Mouse (Mus musculus) megakaryocyte progenitor cell, adult 5-6 weeks (primary cell): Measurements from ENCODE around the gene Rbm3. TPM values are rescaled to one million over a fixed set of nuclear protein-coding genes. Genes with fewer than 3 reads are reported as not detected.
"Not testable (repeated sequence)": the region's sequence is repeated elsewhere in the genome, so short reads cannot be mapped to it uniquely, and the experiment has no call there.

Experiments
- ATAC-seq: replicated peaks from 2 replicates; pipeline ENCODE4 v1.8.0; 2016; ENCODE audit warnings: mild to moderate bottlenecking, moderate TSS enrichment, inconsistent platforms; ENCODE audit not compliant: poor library complexity
- total RNA-seq, 2 experiments: library from RNA; stranded (forward) in 1 of 2; stranded (reverse) in 1 of 2; fragments of 157-497, 149-512 nt in 1 of 2; fragments of 200-1000 nt in 1 of 2; gene quantifications; 2 replicates each; pipeline versions ENCODE4 v1.2.3 to v1.2.4; 2015 to 2017

The Rbm3 gene
- total RNA-seq, 2 experiments from 2014 or later, result 1,002 to 1,340 TPM

GRCm38 (mm10) chrX:8132017-8132976 is 13.4 kb downstream of the Rbm3 start, which contains the start of gene Wdr13:
Gene Wdr13 (minus strand): TSS chrX:8132892.
- ATAC-seq, result peak; percentile 83

- no peak for ATAC-seq
These were observed 14.3 kb downstream of the Rbm3 start for GRCm38 (mm10) chrX:8131393-8131792.

GRCm38 (mm10) chrX:8125235-8125634 is 20.4 kb downstream of the Rbm3 start:
- peak; percentile 68 for ATAC-seq

- no peak for ATAC-seq
These were observed 21.7 kb downstream of the Rbm3 start for GRCm38 (mm10) chrX:8123821-8124470.

DNA sequence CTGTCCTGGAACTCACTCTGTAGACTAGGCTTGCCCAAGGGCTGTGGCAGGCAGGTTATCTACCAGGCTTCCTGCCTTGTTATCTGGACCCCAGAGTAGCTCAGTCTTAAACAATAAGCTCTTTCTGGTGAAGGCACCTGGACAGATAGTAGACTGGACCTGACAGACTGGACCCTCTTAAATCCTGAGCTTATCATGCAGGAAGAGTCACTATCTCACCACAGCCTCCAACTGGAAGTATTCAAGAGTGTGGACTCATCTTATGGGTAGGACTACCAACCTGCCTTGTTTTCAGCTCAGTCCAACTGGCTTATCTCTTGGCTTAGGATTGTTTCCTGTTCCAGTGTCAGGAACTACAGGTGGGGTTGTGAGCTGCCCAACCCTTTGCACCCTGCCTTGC is 28.4 kb downstream of the Rbm3 start:
- peak; percentile 34; the same call in 1 of the 2 replicates for ATAC-seq

- peak; percentile 39; the same call in 1 of the 2 replicates for ATAC-seq
These were observed 30.4 kb downstream of the Rbm3 start for GRCm38 (mm10) chrX:8115275-8115674.

DNA sequence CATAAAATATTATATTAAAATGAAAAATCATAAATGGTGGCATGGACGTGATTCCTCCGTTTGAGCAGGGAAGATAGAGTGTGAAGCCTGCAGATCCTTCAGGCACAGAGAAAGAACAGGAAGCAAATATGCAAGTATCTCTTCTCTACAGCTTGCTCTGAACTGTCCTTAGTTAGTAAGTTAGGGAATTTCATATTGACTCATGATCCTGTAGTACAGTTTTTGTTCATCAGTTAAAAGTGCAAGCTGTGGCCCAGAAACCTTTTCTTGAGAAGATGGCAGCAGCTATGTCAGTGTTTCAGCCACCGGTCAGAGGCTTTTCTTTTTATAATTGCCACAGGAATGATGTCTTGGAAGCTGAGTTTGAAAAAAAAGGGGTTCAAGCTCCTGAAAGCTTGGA is 40.7 kb downstream of the Rbm3 start:
- no peak for ATAC-seq

DNA sequence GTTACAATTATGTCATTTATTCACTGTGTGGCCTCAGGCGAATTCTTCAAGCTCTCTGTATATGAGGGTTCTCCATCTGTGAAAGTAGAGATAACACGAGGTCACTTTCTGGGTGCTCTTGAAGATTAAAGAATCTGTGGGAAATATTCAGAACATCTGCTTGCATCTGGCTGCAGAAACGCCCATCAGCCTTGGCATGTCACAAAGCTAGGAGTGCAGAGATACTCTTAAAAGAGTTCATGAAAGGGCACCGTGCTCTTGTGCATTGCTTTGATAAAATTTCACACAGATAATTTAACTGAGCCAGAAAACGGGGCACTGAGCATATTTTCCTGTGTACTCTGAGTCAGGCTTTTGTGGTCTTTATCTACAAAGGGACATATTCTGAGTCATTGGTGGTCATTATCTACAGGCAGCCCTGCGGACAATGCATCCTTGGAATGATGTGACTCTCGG is 43.4 kb downstream of the Rbm3 start:
- peak; percentile 94 for ATAC-seq

DNA sequence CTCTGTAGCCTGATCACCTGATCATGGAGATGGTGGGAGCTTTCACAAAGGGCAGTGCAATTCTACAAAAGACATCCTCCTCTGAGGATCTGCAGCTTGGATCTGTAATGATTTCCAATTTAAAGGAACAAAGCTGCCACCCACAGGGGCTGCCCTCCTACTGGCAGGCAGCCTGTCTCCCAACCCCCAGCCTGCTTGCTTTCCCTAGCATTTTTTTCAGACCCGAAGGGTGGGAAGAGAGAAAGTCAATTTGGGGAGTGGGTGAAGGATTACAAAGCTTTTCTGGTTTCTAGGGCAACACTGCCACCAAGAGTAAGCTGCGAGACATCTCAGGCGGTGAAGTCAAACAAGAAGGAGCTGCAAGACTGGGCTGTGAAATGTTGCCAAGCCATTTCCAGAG is 44.7 kb downstream of the Rbm3 start:
- ATAC-seq, result no peak

DNA sequence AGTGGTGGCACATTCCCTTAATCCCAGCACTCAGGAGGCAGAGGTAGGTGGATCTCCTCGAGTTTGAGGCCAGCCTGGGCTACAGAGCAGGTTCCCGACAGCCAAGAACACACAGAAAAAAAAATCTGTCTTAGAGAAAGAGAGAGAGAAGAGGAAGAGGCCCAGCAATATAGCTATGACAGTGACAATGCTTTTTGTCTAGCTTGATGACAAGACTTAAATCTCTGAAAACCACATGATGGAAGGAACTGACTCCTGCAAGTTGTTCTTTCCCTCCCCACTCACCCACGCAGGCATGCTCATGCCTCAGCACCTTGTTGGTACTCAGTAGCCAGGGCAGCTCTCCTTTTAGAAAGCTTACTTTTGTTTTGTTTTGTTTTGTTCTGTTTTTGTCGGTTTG is 46.2 kb downstream of the Rbm3 start:
- no peak for ATAC-seq

DNA sequence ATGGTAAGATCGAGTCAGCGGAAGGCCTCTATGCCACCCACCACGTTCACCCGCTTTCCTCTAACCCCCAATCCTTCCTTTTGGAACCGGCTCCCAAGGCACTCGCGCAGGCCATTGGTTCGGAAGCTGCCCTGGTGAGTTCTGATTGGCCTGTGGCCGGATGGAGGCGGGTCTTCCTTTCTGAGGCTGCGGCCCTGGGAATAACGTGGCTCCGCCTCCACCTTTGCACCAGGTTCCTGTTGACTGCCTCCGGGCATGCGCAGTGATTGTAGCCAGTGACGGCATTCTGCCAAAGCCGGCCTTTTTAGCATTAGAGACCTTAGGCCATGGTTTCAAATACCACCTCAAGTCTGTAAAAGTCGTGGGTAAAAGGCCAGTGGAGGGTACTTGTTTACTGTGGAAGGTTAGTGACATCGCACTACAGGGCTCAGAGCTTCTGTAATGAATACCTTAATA is 48.9 kb downstream of the Rbm3 start:
- ATAC-seq, result peak; percentile 95

- peak; percentile 86 for ATAC-seq
These were observed 49.5 kb downstream of the Rbm3 start for GRCm38 (mm10) chrX:8096068-8096786.

GRCm38 (mm10) chrX:8095546-8095945 is 50.1 kb downstream of the Rbm3 start:
- ATAC-seq, result no peak

GRCm38 (mm10) chrX:8090954-8091347 is 54.7 kb downstream of the Rbm3 start:
- ATAC-seq, result not testable (repeated sequence)

DNA sequence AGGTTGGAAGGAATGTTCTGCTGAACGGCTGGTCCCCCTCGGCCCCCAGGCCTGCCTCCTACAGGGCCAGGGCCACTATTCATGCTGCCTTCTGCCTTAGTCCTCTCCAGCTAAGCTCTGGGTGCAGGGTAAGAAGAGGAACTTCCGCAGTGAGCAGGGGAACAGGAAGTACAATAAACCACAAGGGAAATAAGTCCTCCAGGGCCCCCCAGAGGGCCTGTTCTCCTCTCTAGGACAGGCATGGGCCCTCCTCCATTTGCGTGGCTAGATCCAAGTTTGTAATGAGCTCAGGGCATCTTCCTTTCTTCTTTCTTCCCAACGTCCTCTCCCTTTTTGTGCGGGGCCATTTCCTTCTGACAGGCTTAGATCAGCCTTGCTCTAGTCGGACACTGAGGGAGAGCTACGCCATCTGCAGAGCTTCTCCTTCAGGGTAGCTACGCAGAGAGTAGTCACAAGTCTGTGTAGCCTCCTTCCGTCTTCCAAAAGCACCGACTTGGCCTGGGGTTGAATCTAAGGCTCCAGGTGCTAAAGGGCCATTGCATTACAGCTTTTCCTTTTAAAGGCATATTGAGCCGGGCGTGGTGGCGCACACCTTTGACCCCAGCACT is 55.2 kb downstream of the Rbm3 start, which contains the start of gene Was:
Was (minus strand) TSS at position 153 of the 608 bp plus-strand sequence.
- peak; percentile 98 for ATAC-seq

GRCm38 (mm10) chrX:8089746-8090145 is 55.9 kb downstream of the Rbm3 start:
- ATAC-seq, result peak; percentile 6; the same call in 1 of the 2 replicates
